Mouse (Mus musculus): Measurements from ENCODE around the gene Ush2a.

The Ush2a gene

GRCm38 (mm10) chr1:188667460-188667859, 405.6 kb downstream of the Ush2a start:
- in situ Hi-C loops (cut with MboI, MseI): no loop called here

GRCm38 (mm10) chr1:188668513-188668912, 406.7 kb downstream of the Ush2a start:
- in situ Hi-C loops (cut with MboI, MseI): no loop called here

- in situ Hi-C loops (cut with MboI, MseI): no loop called here
These were observed 411.0 kb downstream of the Ush2a start for GRCm38 (mm10) chr1:188672871-188673270.

- in situ Hi-C loops (cut with MboI, MseI): no loop called here
These were observed 413.1 kb downstream of the Ush2a start for GRCm38 (mm10) chr1:188674640-188675510.

GRCm38 (mm10) chr1:188675511-188675863, 413.7 kb downstream of the Ush2a start:
- in situ Hi-C loops (cut with MboI, MseI): no loop called here

- in situ Hi-C loops (cut with MboI, MseI): no loop called here
These were observed 416.4 kb downstream of the Ush2a start for GRCm38 (mm10) chr1:188678189-188678588.

- in situ Hi-C loops (cut with MboI, MseI): no loop called here
These were observed 424.5 kb downstream of the Ush2a start for GRCm38 (mm10) chr1:188686362-188686761.

GRCm38 (mm10) chr1:188696295-188696694, 434.5 kb downstream of the Ush2a start:
- in situ Hi-C loops (cut with MboI, MseI): no loop called here

- in situ Hi-C loops (cut with MboI, MseI): no loop called here
These were observed 446.4 kb downstream of the Ush2a start for GRCm38 (mm10) chr1:188708176-188708575.

GRCm38 (mm10) chr1:188708694-188709093, 446.9 kb downstream of the Ush2a start:
- in situ Hi-C loops (cut with MboI, MseI): no loop called here

GRCm38 (mm10) chr1:188714131-188714530, 452.3 kb downstream of the Ush2a start:
- in situ Hi-C loops (cut with MboI, MseI): no loop called here

- in situ Hi-C loops (cut with MboI, MseI): no loop called here
These were observed 453.1 kb downstream of the Ush2a start for GRCm38 (mm10) chr1:188714941-188715340.

GRCm38 (mm10) chr1:188716886-188717285, 455.1 kb downstream of the Ush2a start:
- in situ Hi-C loops (cut with MboI, MseI): no loop called here

GRCm38 (mm10) chr1:188725122-188725995, 463.5 kb downstream of the Ush2a start:
- in situ Hi-C loops (cut with MboI, MseI): loop anchor here (5.0 kb wide), 1 partner anchor 1502 kb away; no protein-coding TSS in a partner anchor

- in situ Hi-C loops (cut with MboI, MseI): loop anchor here (5.0 kb wide), 1 partner anchor 1500 kb away; no protein-coding TSS in a partner anchor
These were observed 465.1 kb downstream of the Ush2a start for GRCm38 (mm10) chr1:188726937-188727336.

- in situ Hi-C loops (cut with MboI, MseI): loop anchor here (5.0 kb wide), 1 partner anchor 1499 kb away; no protein-coding TSS in a partner anchor
These were observed 466.8 kb downstream of the Ush2a start for GRCm38 (mm10) chr1:188728625-188729024.

- in situ Hi-C loops (cut with MboI, MseI): loop anchor here (5.0 kb wide), 1 partner anchor 1498 kb away; no protein-coding TSS in a partner anchor
These were observed 467.4 kb downstream of the Ush2a start for GRCm38 (mm10) chr1:188729179-188729578.

GRCm38 (mm10) chr1:188734741-188735266, 473.0 kb downstream of the Ush2a start:
- in situ Hi-C loops (cut with MboI, MseI): no loop called here

- in situ Hi-C loops (cut with MboI, MseI): no loop called here
These were observed 481.1 kb downstream of the Ush2a start for GRCm38 (mm10) chr1:188742971-188743370.

GRCm38 (mm10) chr1:188755031-188755430, 493.2 kb downstream of the Ush2a start:
- in situ Hi-C loops (cut with MboI, MseI): no loop called here

GRCm38 (mm10) chr1:188760515-188760914, 498.7 kb downstream of the Ush2a start:
- in situ Hi-C loops (cut with MboI, MseI): no loop called here

- in situ Hi-C loops (cut with MboI, MseI): no loop called here
These were observed 500.6 kb downstream of the Ush2a start for GRCm38 (mm10) chr1:188762463-188762862.

Data from T-helper 1 cell (primary cell).